Mouse (Mus musculus) left cerebral cortex, adult 2 months (tissue): ENCODE measurements at regions not wholly inside any gene's neighbourhood (a gene's known extent, or its start where the extent isn't known, plus 50 kb on each side); places are given as distances from the start of the nearest gene placed in this dataset.

Source experiments
- DNase-seq, 2 experiments: peaks; one replicate each; pipeline ENCODE4 v3.0.0; 2021 to 2022; ENCODE audit warnings: low spot score in 2 of 2, mixed read lengths in 1 of 2; ENCODE audit errors: extremely low spot score in 1 of 2
- H3K27ac ChIP-seq: fragments of 200-600 bp; 2 replicates; pipeline ENCODE4 v1.8.1; 2022
- H3K4me3 ChIP-seq: fragments of 200-600 bp; 2 replicates; pipeline ENCODE4 v1.8.1; 2022
- CTCF ChIP-seq: fragments of 200-600 bp; IDR thresholded peaks from 2 replicates; pipeline ENCODE4 v1.8.1; 2022; ENCODE audit warnings: antibody characterized with exemption, mild to moderate bottlenecking, moderate library complexity
- intact Hi-C: fragments of 180-260 bp; cut with DNase I; formaldehyde crosslinking; loops from one replicate; pipeline ENCODE4 v1.15.1; 2025

GRCm38 (mm10) chr8:109395133-109395855 lies 98.5 kb upstream of the Pmfbp1 start:
- no peak for DNase-seq
- no peak overlapping the region for H3K4me3 ChIP-seq
- H3K27ac ChIP-seq, result no peak overlapping the region
- intact Hi-C loops, result no loop called here
- TF ChIP-seq CTCF, result no peak

GRCm38 (mm10) chr8:109399616-109400015 lies 94.2 kb upstream of the Pmfbp1 start:
- intact Hi-C loops, result no loop called here
- TF ChIP-seq CTCF, result no peak
- DNase-seq, result no peak
- Histone ChIP-seq H3K27ac (no peak overlapping the region), H3K4me3 (no peak overlapping the region)

GRCm38 (mm10) chr8:109400192-109400591 lies 93.6 kb upstream of the Pmfbp1 start:
- no peak overlapping the region for H3K4me3 ChIP-seq
- intact Hi-C loops, result no loop called here
- no peak for TF ChIP-seq CTCF
- DNase-seq, result no peak
- H3K27ac ChIP-seq, result no peak overlapping the region

- Histone ChIP-seq H3K4me3 (no peak overlapping the region), H3K27ac (no peak overlapping the region)
- intact Hi-C loops, result no loop called here
- no peak; the same call in 1 of the 2 replicates for TF ChIP-seq CTCF
- DNase-seq, result no peak
Measured at GRCm38 (mm10) chr8:109407913-109408312, 85.9 kb upstream of the Pmfbp1 start.

GRCm38 (mm10) chr8:109410531-109410930 lies 83.3 kb upstream of the Pmfbp1 start:
- intact Hi-C loops, result loop anchor here (10.0 kb wide), 1 partner anchor 1456 kb away; no protein-coding TSS in a partner anchor
- no peak for DNase-seq
- H3K4me3 ChIP-seq, result no peak overlapping the region
- no peak overlapping the region for H3K27ac ChIP-seq
- no peak for TF ChIP-seq CTCF

- TF ChIP-seq CTCF, result no peak
- Histone ChIP-seq H3K27ac (no peak overlapping the region), H3K4me3 (no peak overlapping the region)
- intact Hi-C loops, result loop anchor here (10.0 kb wide), 1 partner anchor 1459 kb away; no protein-coding TSS in a partner anchor
- DNase-seq, result no peak
Measured at GRCm38 (mm10) chr8:109413386-109413785, 80.4 kb upstream of the Pmfbp1 start.

- Histone ChIP-seq H3K4me3 (no peak overlapping the region), H3K27ac (no peak overlapping the region)
- intact Hi-C loops, result loop anchor here (5.0 to 10.0 kb wide), 4 partner anchors 228 to 1813 kb away; no protein-coding TSS in a partner anchor
- no peak for TF ChIP-seq CTCF
- DNase-seq, result no peak
Measured at GRCm38 (mm10) chr8:109415315-109415714, 78.5 kb upstream of the Pmfbp1 start.

GRCm38 (mm10) chr8:109415906-109416305 lies 77.9 kb upstream of the Pmfbp1 start:
- Histone ChIP-seq H3K4me3 (no peak overlapping the region), H3K27ac (peak overlapping the region; percentile 58; the same call in 1 of the 2 replicates)
- no peak for DNase-seq
- no peak for TF ChIP-seq CTCF
- intact Hi-C loops, result loop anchor here (1.0 to 10.0 kb wide), 9 partner anchors 49 to 1814 kb away; no protein-coding TSS in a partner anchor

- H3K4me3 ChIP-seq, result no peak overlapping the region
- no peak for TF ChIP-seq CTCF
- intact Hi-C loops, result loop anchor here (1.0 to 10.0 kb wide), 9 partner anchors 48 to 1814 kb away; no protein-coding TSS in a partner anchor
- peak overlapping the region; percentile 72 for H3K27ac ChIP-seq
- DNase-seq, result peak; percentile 38 to 53
Measured at GRCm38 (mm10) chr8:109416327-109417100, 77.3 kb upstream of the Pmfbp1 start.

GRCm38 (mm10) chr8:109417222-109417621 lies 76.6 kb upstream of the Pmfbp1 start:
- Histone ChIP-seq H3K27ac (peak overlapping the region; percentile 72), H3K4me3 (no peak overlapping the region)
- intact Hi-C loops, result loop anchor here (2.0 to 10.0 kb wide), 6 partner anchors 48 to 1815 kb away; no protein-coding TSS in a partner anchor
- peak; percentile 61 to 71 for DNase-seq
- TF ChIP-seq CTCF, result peak; percentile 88

GRCm38 (mm10) chr8:109417971-109418370 lies 75.9 kb upstream of the Pmfbp1 start:
- H3K4me3 ChIP-seq, result peak overlapping the region; percentile 13; the same call in 1 of the 2 replicates
- intact Hi-C loops, result loop anchor here (2.0 to 10.0 kb wide), 7 partner anchors 47 to 1816 kb away; no protein-coding TSS in a partner anchor
- peak in 1 of 2 experiments; percentile 20 for DNase-seq
- TF ChIP-seq CTCF, result peak; percentile 40
- peak overlapping the region; percentile 80 for H3K27ac ChIP-seq
